Mouse (Mus musculus) kidney, adult 2 months (tissue): ENCODE data around the gene Pld1. TPM values are rescaled to one million over a fixed set of nuclear protein-coding genes. Genes with fewer than 3 reads are reported as not detected.
A peak's percentile ranks its signal among the peaks of the same experiment; 100 is the strongest.

Source experiments
- DNase-seq: peaks from one replicate; pipeline ENCODE4 v3.0.0; 2021
- H3K27ac ChIP-seq: fragments of 200-500 bp; 2 replicates; pipeline ENCODE4 v1.5.1; 2012; ENCODE audit warnings: low read depth, low read length, control low read depth, inconsistent platforms; ENCODE audit not compliant: insufficient read depth
- H3K27me3 ChIP-seq: fragments of 200-500 bp; replicated peaks from 2 replicates; pipeline ENCODE4 v1.6.1; 2012; ENCODE audit warnings: mild to moderate bottlenecking, moderate library complexity, low read length, inconsistent platforms; ENCODE audit not compliant: control insufficient read depth, insufficient read depth
- H3K36me3 ChIP-seq: fragments of 200-500 bp; 2 replicates; pipeline ENCODE4 v1.6.1; 2012; ENCODE audit warnings: mild to moderate bottlenecking, moderate library complexity, low read length, inconsistent platforms; ENCODE audit not compliant: control insufficient read depth, insufficient read depth
- H3K4me1 ChIP-seq: fragments of 200-500 bp; 2 replicates; pipeline ENCODE4 v1.6.1; 2011; ENCODE audit warnings: low read length; ENCODE audit not compliant: control insufficient read depth, insufficient read depth
- H3K4me3 ChIP-seq: fragments of 200-500 bp; 2 replicates; pipeline ENCODE4 v1.5.1; 2011; ENCODE audit warnings: mild to moderate bottlenecking, low read depth, low read length, control low read depth; ENCODE audit not compliant: insufficient read depth
- CTCF ChIP-seq: fragments of 200-500 bp; conservative IDR thresholded peaks from 2 replicates; pipeline ENCODE4 v1.5.1; 2011; ENCODE audit warnings: low read depth, mild to moderate bottlenecking, control low read depth, low read length, moderate library complexity, mixed read lengths; ENCODE audit not compliant: insufficient read depth, insufficient read length
- POLR2A ChIP-seq: fragments of 200-500 bp; IDR thresholded peaks from one replicate; pipeline ENCODE4 v1.6.1; 2011; ENCODE audit warnings: low read depth, low read length, control low read depth
- WGBS: fragments of 180-500 bp; shearing (Covaris S2); methylation state at CpG from one replicate; pipeline ENCODE4 v1.1.7; 2018; 5-methylcytosine and 5-hydroxymethylcytosine counted together
- polyA plus RNA-seq: library from polyadenylated mRNA; depleted of rRNA; stranded (reverse); fragments of >200 nt; gene quantifications from 2 replicates; pipeline ENCODE4 v1.2.3, GENCODE M21; 2012

Gene Pld1
- polyA plus RNA-seq, 1 experiment, result 5.8 TPM

DNA sequence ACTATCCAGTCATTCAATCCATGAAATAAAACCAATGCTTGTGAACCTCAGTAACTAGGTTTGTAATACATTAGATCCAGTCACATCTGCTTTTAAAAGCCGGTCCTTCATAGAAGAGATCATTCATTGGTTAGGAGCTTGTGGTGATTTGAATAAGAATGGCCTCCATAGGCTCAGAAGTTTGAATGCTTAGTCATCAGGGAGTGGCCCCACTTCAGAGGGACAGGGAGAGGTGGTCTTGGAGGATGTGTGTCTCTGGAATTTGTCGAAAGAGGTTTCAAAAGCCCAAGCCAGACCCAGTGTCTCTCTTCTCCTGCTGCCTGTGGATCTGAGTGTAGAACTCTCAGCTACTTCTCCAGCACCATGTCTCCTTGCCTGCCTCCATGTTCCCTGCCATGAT, 81.9 kb downstream of the Pld1 start:
- Histone ChIP-seq H3K36me3 (no peaks in the 10 kb centered on the region), H3K4me3 (no peak overlapping the region), H3K27me3 (no peaks in the 10 kb centered on the region), H3K4me1 (no peaks in the 10 kb centered on the region; the same call in 1 of the 2 replicates), H3K27ac (no peak overlapping the region; the same call in 1 of the 2 replicates)
- WGBS, result 93% methylated on average over 2 of the region's 2 CpGs
- TF ChIP-seq POLR2A, result no peak
- TF ChIP-seq CTCF, result no peak
- no peak for DNase-seq

GRCm38 (mm10) chr3:28022191-28022590, 83.7 kb downstream of the Pld1 start:
- no peak overlapping the region for H3K27ac ChIP-seq
- H3K4me3 ChIP-seq, result no peak overlapping the region
- DNase-seq, result no peak
- no peak for TF ChIP-seq POLR2A
- TF ChIP-seq CTCF, result no peak
- no peaks in the 10 kb centered on the region for H3K27me3 ChIP-seq
- 78% methylated on average over 5 of the region's 5 CpGs for WGBS
- no peaks in the 10 kb centered on the region; the same call in 1 of the 2 replicates for H3K4me1 ChIP-seq
- no peaks in the 10 kb centered on the region for H3K36me3 ChIP-seq

- no peaks in the 10 kb centered on the region for H3K27me3 ChIP-seq
- H3K4me3 ChIP-seq, result no peak overlapping the region
- TF ChIP-seq CTCF (no peak), POLR2A (no peak)
- DNase-seq, result peak; percentile 89
- WGBS, result 39% methylated on average over 3 of the region's 3 CpGs
- H3K36me3 ChIP-seq, result no peaks in the 10 kb centered on the region
- H3K27ac ChIP-seq, result peak overlapping the region; percentile 62
- no peaks in the 10 kb centered on the region; the same call in 1 of the 2 replicates for H3K4me1 ChIP-seq
Measured at GRCm38 (mm10) chr3:28026876-28027275, 88.4 kb downstream of the Pld1 start.

DNA sequence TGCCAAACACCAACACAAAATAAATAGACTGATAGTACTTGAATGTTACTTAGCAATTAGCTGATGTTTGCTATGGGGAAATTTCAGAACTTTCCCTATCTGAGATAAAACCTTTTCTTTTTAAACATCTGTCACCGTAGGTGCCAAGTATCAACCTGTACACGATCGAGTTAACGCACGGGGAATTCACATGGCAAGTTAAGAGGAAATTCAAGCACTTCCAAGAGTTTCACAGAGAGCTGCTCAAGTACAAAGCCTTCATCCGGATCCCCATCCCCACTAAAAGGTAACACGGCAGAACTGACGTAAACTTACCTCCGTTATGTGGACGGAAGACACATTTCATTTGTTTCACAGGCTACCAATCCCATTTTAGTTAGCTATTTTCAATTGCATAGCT, 90.0 kb downstream of the Pld1 start:
- DNase-seq, result no peak
- no peak overlapping the region for H3K4me3 ChIP-seq
- WGBS, result 87% methylated on average over 10 of the region's 10 CpGs
- H3K27ac ChIP-seq, result no peak overlapping the region
- peaks cover under 1% of the 10 kb centered on the region; the same call in 1 of the 2 replicates for H3K4me1 ChIP-seq
- H3K36me3 ChIP-seq, result no peaks in the 10 kb centered on the region
- no peak for TF ChIP-seq POLR2A
- no peak for TF ChIP-seq CTCF
- H3K27me3 ChIP-seq, result no peaks in the 10 kb centered on the region

DNA sequence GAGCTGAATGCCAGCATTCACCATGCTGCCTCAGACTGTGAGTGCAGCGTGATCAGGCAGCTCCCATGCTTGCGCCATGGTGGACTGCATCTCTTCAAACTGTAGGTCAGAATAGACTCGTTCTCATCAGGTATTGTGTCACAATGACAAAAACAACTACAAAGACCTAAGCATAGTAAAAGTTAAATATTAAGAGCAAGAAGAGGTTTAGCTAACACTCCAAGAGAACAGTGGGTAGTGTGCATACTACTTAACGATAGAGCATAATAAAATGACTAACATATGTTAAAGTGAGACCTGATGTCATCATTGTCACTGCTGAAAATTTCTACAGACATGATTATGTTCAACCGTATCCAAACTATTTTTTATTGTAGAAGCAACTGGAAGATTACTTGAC, 92.4 kb downstream of the Pld1 start:
- 84% methylated on average over 5 of the region's 5 CpGs for WGBS
- no peak for DNase-seq
- Histone ChIP-seq H3K36me3 (no peaks in the 10 kb centered on the region), H3K27me3 (no peaks in the 10 kb centered on the region), H3K27ac (no peak overlapping the region), H3K4me3 (no peak overlapping the region), H3K4me1 (peaks cover 3% of the 10 kb centered on the region; the same call in 1 of the 2 replicates)
- no peak for TF ChIP-seq POLR2A
- TF ChIP-seq CTCF, result no peak

DNA sequence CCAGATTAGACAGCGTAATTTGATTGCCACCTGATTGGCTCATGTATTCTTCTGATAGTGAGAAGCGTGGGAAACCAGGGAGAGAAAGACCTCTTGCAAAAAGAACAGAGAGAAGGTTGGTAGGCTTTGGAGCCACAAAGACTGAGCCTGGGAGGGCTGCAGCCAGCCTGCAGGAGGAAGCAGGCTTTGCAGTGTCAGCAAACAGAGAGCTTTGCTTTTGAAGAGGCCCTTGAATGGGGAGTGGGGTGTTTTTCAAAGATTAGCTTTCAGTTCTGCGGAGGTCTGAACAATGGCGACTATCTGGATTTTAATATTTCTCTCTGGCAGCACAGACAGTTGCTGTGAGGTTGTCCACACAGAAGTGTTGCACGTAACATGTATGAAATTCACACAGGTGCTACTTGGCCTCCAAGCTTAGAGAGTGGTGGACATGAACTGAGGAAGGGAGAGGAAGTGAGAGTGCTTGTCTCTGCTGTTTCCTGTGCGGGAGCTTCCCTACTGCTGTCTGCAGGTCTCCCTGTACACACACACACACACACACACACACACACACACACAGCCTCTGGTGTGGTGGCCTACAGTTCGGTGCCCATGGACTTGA, 93.2 kb downstream of the Pld1 start:
- Histone ChIP-seq H3K27me3 (no peaks in the 10 kb centered on the region), H3K4me1 (peaks cover 3% of the 10 kb centered on the region; the same call in 1 of the 2 replicates), H3K27ac (no peak overlapping the region), H3K4me3 (no peak overlapping the region), H3K36me3 (no peaks in the 10 kb centered on the region)
- 75% methylated on average over 7 of the region's 7 CpGs for WGBS
- DNase-seq, result no peak
- no peak for TF ChIP-seq POLR2A
- no peak for TF ChIP-seq CTCF

GRCm38 (mm10) chr3:28033898-28034297, 95.4 kb downstream of the Pld1 start:
- WGBS, result 59% methylated on average over 3 of the region's 3 CpGs
- H3K27ac ChIP-seq, result no peak overlapping the region

More at GRCm38 (mm10) chr3:28033898-28034297, 95.4 kb downstream of the Pld1 start:
- DNase-seq, result peak; percentile 48
- TF ChIP-seq CTCF (no peak), POLR2A (no peak)
- H3K36me3 ChIP-seq, result no peaks in the 10 kb centered on the region
- H3K4me1 ChIP-seq, result 0 out of 2 replicates have a peak, but pooled peaks cover 5% of the 10 kb centered on the region
- H3K4me3 ChIP-seq, result no peak overlapping the region
- H3K27me3 ChIP-seq, result no peaks in the 10 kb centered on the region
